Mouse (Mus musculus) C2C12 (cell line): ENCODE results near the gene Slc16a3. TPM values are rescaled to one million over a fixed set of nuclear protein-coding genes. Genes with fewer than 3 reads are reported as not detected.

Experiments used
- H3K27me3 ChIP-seq: one replicate; pipeline ENCODE4 v1.6.1; 2011; ENCODE audit not compliant: control insufficient read depth, insufficient read depth, insufficient read length
- H3K36me3 ChIP-seq: one replicate; pipeline ENCODE4 v1.6.1; 2011; ENCODE audit not compliant: control insufficient read depth, insufficient read depth
- H3K4me3 ChIP-seq: one replicate; pipeline ENCODE4 v1.5.1; 2011; ENCODE audit warnings: mild to moderate bottlenecking, control low read depth; ENCODE audit not compliant: poor library complexity, insufficient read depth, severe bottlenecking
- H3K79me2 ChIP-seq: one replicate; pipeline ENCODE4 v1.6.1; 2011; ENCODE audit not compliant: control insufficient read depth, insufficient read depth
- H3K79me3 ChIP-seq: one replicate; pipeline ENCODE4 v1.6.1; 2011; ENCODE audit warnings: low read depth, control low read depth
- H3ac ChIP-seq: one replicate; pipeline ENCODE3; 2011; ENCODE audit warnings: low read depth; ENCODE audit not compliant: control insufficient read depth, insufficient read length
- CEBPB ChIP-seq: IDR thresholded peaks from one replicate; pipeline ENCODE4 v1.6.1; 2011; ENCODE audit warnings: low read depth, mild to moderate bottlenecking, control low read depth, moderate library complexity
- CTCF ChIP-seq: IDR thresholded peaks from one replicate; pipeline ENCODE4 v1.5.1; 2011; ENCODE audit not compliant: control insufficient read depth, insufficient read depth, insufficient read length
- FOSL1 ChIP-seq: IDR thresholded peaks from one replicate; pipeline ENCODE4 v1.8.0; 2011; ENCODE audit warnings: mild to moderate bottlenecking, low read length; ENCODE audit not compliant: poor library complexity, insufficient read depth, severe bottlenecking
- MAX ChIP-seq: IDR thresholded peaks from one replicate; pipeline ENCODE4 v1.6.1; 2011; ENCODE audit warnings: mild to moderate bottlenecking, control low read depth
- MYOD1 ChIP-seq: IDR thresholded peaks from one replicate; pipeline ENCODE4 v1.6.1; 2011; ENCODE audit warnings: low read depth; ENCODE audit not compliant: control insufficient read depth, insufficient read length
- MYOG ChIP-seq: IDR thresholded peaks from one replicate; pipeline ENCODE4 v1.6.1; 2011; ENCODE audit not compliant: control insufficient read depth, insufficient read length; ENCODE audit errors: extremely low read depth
- USF1 ChIP-seq: IDR thresholded peaks from one replicate; pipeline ENCODE4 v1.6.1; 2011; ENCODE audit warnings: low read depth, mild to moderate bottlenecking, control low read depth, moderate library complexity
- polyA plus RNA-seq: library from polyadenylated mRNA; unstranded; fragments of >200 nt; fragmentation: generic; extraction: Trizol; gene quantifications from one replicate; pipeline ENCODE4 v1.2.1, GENCODE M21; 2012; ENCODE audit warnings: missing spikeins

The Slc16a3 gene
- polyA plus RNA-seq, 1 experiment: 0.89 TPM

- Histone ChIP-seq H3K27me3 (peaks cover 4% of the 10 kb centered on the region), H3K79me2 (no peaks in the 10 kb centered on the region), H3K79me3 (no peaks in the 10 kb centered on the region), H3K36me3 (no peaks in the 10 kb centered on the region), H3ac (no peak overlapping the region), H3K4me3 (no peak overlapping the region)
- TF ChIP-seq MYOG (no peak), USF1 (no peak), MAX (no peak)
Measured at GRCm38 (mm10) chr11:121006184-121006583, 57.9 kb downstream of the Slc16a3 start.

GRCm38 (mm10) chr11:121010044-121010755 lies 61.9 kb downstream of the Slc16a3 start:
- Histone ChIP-seq H3K27me3 (peaks cover 12% of the 10 kb centered on the region), H3K36me3 (no peaks in the 10 kb centered on the region), H3ac (no peak overlapping the region), H3K4me3 (no peak overlapping the region), H3K79me3 (no peaks in the 10 kb centered on the region), H3K79me2 (no peaks in the 10 kb centered on the region)
- TF ChIP-seq USF1 (no peak), MAX (no peak), MYOD1 (no peak), CTCF (no peak), MYOG (no peak), FOSL1 (no peak), CEBPB (no peak)

Other genes starting within 250 kb of the Slc16a3 start
- gene Cenpx, start 234.7 kb upstream of the Slc16a3 start, polyA plus RNA-seq: 57.6 TPM
- gene Lrrc45, start 234.6 kb upstream of the Slc16a3 start, polyA plus RNA-seq: 13.5 TPM
- 2.5 TPM for gene Rac3, start 227.0 kb upstream of the Slc16a3 start, polyA plus RNA-seq
- 15.4 TPM for gene Dcxr, start 221.2 kb upstream of the Slc16a3 start, polyA plus RNA-seq
- gene Cbr2, start 216.4 kb upstream of the Slc16a3 start, polyA plus RNA-seq: 51.7 TPM
- gene Hmga1b, start 185.7 kb upstream of the Slc16a3 start, polyA plus RNA-seq: 774 TPM
- 17.6 TPM for gene Rfng, start 164.3 kb upstream of the Slc16a3 start, polyA plus RNA-seq
- 187 TPM for gene Gps1, start 164.2 kb upstream of the Slc16a3 start, polyA plus RNA-seq
- gene Dus1l, start 152.1 kb upstream of the Slc16a3 start, polyA plus RNA-seq: 64.7 TPM
- gene Fasn, start 123.9 kb upstream of the Slc16a3 start, polyA plus RNA-seq: 199 TPM
- 1.1 TPM for gene Ccdc57, start 15.6 kb upstream of the Slc16a3 start, polyA plus RNA-seq
- 79.2 TPM for gene Csnk1d, start 42.9 kb downstream of the Slc16a3 start, polyA plus RNA-seq
- gene Cd7, start 90.9 kb downstream of the Slc16a3 start, polyA plus RNA-seq: not detected
- gene Sectm1b, start 115.1 kb downstream of the Slc16a3 start, polyA plus RNA-seq: not detected
- gene Sectm1a, start 132.7 kb downstream of the Slc16a3 start, polyA plus RNA-seq: not detected
- 0.04 TPM for gene Tex19.2, start 170.2 kb downstream of the Slc16a3 start, polyA plus RNA-seq
- 0.02 TPM for gene Tex19.1, start 197.7 kb downstream of the Slc16a3 start, polyA plus RNA-seq
- gene Uts2r, start 211.8 kb downstream of the Slc16a3 start, polyA plus RNA-seq: not detected